Mouse (Mus musculus): ENCODE measurements around the gene Flii.

Flii gene

DNA sequence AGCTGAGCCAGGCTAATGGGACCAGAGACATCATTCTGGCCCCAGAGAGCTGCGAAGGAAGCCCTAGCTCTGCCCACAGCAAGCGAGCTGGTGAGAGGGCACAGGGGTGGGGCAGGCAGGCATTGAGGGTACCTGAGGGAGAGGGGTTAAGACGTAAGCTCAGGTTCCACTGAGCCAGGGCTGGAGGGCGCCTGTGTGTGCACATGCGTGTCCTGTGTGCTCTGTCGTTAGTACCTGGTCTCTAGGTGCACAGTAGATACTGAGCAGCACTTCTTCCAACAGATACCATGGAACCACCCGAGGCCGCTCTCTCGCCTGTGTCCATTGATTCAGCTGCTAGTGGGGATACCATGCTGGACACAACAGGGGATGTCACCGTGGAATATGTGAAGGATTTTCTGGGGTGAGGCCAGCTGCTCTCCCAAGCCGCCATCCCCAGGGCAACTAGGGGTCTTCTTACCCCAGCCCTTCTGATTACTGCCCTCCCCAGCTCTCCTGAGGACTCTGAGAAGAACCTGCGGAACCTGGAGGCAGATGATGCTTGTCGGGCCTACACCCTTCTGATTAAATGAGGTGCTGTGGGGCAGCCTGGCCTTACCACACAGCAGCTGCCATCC lies 14.3 kb downstream of the Flii start:
- DNase-seq, result no peak

DNA sequence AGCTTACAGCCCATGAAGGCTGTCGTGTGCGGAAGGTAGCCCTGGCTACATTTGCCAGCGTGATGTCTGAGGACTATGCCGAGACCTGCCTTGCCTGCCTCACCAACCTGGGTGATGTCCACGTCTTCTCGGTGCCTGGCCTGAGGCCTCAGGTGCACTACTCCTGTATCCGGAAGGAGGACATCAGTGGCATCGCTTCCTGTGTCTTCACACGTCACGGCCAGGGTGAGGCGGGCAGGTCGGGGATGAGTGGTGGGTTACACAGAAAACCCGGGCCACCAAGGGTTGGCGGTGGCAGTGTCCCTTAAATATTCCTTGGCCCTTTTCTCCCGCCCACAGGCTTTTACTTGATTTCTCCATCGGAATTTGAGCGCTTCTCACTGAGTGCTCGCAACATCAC lies 15.0 kb downstream of the Flii start:
- DNase-seq, result no peak

DNA sequence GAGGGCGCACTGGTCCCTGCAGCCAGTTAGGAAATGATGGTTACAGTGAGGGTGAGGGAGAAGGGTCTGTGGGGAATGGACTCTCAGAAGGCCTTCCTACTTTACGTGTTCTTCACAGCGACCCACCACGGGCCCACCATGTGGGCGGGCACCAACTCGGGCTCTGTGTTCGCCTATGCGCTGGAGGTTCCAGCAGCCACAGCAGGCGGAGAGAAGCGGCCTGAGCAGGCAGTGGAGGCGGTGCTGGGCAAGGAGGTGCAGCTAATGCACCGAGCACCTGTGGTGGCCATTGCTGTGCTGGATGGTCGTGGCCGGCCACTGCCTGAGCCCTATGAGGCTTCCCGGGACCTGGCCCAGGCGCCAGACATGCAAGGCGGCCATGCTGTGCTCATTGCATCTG lies 15.8 kb downstream of the Flii start:
- no peak for DNase-seq

DNA sequence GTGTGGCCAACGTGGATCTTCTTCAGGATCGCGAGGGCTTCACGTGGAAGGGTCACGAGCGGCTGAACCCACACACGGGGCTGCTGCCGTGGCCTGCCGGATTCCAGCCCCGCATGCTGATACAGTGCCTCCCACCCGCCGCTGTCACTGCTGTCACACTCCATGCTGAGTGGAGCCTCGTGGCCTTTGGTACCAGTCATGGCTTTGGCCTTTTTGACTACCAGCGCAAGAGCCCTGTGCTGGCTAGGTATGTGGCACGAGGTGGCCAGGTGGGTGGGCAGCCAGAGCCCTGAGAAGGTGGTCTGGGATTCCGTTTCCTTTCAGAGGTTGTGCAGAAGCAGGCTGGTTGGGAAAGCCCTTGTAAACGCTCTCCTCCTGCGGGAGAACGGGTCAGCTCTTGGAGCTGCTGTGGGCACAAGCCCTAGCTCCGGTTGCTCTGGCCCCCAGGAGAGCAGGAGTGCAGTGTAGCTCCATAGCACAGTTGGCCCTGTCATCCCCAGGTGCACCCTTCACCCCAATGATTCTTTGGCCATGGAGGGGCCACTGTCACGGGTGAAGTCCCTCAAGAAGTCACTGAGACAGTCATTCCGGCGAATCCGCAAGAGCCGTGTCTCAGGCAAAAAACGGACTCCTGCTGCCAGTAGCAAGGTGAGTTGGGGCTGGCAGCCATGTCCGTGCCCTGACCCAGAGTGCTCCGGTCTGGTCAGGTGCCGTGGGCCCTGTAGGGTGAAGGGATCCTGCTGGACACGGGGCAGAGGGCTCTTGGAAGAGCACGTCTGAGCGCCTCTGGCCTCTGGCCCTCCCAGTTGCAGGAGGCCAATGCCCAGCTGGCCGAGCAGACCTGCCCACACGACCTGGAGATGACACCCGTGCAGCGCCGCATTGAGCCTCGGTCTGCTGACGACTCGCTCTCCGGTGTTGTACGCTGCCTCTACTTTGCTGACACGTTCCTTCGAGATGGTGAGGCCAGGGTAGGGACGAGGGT lies 17.3 kb downstream of the Flii start:
- DNase-seq, result no peak

DNA sequence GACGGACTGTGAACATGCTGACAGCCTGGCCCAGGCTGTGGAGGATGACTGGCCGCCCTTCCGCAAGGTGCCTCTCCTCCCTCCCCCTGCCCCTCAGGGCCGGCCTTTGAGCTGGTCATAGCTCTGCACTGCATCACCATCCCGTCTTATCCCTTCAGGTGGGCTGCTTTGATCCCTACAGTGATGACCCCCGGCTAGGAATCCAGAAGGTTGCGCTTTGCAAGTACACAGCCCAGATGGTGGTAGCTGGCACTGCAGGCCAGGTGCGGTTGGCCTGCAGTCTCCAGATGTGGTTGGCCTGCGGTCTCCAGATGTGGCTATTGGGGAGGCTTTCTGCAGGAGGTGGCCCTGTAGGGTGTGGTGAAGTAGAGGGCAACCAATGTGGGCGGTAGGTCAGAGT lies 18.4 kb downstream of the Flii start:
- DNase-seq, result no peak

DNA sequence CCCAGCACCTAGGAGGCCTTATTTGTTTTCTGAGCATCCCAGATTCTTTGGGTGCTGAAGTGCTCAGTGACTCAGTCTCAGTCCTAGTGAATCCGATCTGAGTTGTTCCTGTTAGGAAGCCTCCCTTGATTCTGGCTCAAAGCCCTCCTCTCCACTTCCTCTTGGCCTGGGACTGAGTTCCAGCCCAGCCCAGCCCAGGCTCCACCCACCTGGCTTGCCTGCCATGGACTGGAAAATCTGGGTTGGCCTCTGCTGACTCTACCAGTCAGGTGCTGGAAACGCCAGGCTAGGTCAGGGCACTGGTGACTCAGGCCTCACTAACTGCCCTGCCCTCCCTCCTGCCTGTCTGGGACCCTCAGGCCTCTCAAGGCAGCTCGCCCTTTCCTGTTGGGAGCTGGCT lies 19.4 kb downstream of the Flii start:
- peak; percentile 90 for DNase-seq

DNA sequence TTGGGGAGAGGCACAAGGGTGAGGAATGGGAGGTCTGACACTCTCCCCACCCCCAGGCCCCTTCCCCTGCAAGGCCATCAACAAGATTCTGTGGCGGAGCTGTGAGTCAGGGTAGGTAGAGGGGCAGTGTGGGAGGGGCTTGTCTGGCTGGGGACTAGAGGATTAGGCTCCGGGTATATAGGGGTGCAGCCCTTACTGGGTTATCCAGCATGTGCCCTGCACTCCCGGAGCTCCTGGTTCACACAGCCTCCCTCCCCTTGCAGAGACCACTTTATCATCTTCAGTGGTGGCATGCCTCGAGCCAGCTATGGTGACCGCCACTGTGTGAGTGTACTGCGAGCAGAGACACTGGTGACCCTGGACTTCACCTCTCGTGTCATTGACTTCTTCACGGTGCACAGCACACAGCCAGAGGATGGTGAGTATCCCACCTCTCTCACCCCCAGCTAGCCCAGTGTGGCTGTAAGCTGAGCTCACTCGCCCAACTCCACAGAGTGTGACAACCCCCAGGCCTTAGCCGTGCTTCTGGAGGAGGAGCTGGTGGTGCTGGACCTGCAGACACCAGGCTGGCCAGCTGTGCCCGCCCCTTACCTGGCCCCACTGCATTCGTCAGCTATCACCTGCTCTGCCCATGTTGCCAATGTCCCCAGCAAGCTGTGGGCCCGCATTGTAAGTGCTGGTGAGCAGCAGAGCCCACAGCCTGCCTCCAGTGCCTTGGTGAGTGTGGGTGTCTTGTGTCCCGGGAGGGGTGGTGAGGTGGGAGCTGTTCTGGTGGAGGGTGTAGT lies 20.2 kb downstream of the Flii start:
- no peak for DNase-seq

DNA sequence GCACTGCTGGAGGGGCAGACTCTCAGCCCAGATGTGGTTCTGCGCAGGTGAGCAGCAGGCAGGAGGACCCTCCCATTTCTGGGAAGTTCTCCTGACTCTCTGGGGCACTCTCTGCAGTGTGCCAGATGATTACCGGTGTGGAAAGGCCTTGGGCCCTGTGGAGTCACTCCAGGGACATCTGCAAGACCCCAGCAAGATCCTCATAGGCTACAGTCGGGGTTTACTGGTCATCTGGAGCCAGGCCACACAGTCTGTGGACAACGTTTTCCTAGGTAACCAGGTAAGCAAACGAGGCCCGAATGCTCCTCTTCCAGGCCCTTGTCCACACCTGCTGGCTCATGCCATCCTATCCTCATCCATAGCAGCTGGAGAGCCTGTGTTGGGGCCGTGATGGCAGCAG lies 21.0 kb downstream of the Flii start:
- DNase-seq, result no peak

DNA sequence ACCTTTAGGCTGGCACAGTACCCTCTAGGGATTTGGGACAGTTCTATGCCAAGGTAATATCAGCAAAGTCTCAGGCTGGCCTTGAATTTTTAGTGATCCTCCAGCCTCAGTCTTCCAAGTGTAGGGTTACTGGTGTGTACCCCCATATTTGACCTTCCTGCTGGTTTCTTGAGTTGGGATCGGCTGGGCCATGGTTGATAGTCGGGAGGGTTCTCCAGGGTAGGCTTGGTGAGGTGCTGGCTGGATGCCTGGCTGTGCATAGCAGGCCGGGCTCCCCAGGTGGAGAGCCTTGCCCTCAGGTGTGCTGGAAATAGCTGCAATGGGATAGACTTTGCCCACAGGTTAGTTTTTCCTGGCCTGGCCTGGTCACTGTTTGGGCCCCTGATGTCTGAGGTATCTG lies 21.8 kb downstream of the Flii start:
- no peak for DNase-seq

DNA sequence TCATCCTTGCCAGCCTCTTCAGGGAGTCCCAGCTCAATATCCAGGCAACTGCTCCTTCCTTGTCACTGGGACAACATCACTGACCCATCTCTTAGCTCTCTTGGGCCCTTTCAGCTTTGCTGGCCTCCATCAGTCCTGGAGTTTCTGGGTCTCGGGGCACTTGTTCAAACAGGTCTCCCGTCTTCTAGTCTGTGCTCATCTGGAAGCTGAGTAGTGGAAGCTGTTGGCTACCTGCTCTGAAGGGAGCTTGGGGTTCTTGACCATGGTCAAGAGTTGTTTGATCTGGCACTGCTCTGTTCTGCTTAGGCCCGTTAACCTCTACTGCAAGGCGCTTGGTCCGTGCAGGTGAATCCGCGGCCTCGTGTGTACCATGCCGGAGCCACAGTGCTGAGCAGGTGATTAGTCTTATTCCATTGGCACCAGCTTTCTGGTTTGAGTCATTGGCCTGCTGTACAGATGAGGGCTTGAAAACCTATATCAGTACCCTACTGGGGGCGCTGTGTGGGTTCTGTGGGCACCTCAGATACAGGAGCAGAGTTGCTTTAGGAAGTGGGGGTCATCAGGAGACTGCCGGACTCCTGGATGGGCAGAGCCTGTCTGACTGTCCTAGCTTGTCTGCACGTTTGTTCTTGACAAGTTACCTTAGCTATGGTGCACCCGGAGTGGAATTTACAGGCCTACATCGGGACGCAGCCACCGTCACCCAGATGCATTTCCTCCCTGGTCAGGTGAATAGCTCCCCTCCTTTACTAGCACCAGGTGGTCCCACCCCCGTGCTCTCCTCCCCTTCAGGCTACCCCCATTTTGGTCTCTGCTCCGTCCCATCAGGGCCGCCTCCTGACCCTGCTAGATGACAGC lies 22.8 kb downstream of the Flii start:
- DNase-seq, result no peak

DNA sequence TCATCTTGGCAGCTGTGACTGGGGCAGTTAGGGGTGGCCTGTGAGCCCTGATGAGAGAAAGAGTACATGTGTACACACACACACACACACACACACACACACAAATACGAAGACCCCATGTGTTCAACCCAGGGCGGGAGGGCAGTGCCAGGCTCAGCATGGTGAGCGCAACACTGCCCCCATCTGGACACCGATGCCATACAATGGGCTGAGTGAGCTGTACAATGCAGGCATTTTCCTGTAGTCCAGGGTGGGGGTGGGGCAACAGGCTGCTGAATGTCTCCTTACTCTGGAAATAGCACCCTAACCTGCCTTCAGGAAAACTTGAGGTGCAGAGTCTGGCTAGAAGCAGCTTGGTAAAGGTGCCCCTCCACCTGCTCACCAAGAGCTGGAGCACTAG lies 23.9 kb downstream of the Flii start:
- DNase-seq, result peak; percentile 66

DNA sequence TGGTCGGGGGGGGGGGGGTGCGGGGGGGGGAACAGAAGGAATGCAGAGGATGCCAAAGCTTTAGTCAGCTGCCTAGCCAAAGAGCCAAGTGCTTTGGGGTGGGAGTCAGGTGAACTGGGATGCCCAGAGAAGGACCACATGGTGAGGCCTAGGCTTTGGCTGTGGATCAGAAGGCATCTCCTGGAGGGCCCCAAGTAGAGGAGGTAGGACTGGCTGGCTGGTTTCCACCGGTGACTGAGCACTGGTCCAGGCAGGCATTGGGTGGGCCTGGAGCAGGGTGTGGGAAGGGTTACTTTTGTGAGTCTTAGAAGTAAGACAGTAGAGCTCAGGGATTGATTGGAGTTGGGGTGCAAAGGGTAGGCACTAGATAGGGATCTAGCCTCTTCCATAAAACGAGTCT lies 25.5 kb downstream of the Flii start:
- DNase-seq, result no peak

DNA sequence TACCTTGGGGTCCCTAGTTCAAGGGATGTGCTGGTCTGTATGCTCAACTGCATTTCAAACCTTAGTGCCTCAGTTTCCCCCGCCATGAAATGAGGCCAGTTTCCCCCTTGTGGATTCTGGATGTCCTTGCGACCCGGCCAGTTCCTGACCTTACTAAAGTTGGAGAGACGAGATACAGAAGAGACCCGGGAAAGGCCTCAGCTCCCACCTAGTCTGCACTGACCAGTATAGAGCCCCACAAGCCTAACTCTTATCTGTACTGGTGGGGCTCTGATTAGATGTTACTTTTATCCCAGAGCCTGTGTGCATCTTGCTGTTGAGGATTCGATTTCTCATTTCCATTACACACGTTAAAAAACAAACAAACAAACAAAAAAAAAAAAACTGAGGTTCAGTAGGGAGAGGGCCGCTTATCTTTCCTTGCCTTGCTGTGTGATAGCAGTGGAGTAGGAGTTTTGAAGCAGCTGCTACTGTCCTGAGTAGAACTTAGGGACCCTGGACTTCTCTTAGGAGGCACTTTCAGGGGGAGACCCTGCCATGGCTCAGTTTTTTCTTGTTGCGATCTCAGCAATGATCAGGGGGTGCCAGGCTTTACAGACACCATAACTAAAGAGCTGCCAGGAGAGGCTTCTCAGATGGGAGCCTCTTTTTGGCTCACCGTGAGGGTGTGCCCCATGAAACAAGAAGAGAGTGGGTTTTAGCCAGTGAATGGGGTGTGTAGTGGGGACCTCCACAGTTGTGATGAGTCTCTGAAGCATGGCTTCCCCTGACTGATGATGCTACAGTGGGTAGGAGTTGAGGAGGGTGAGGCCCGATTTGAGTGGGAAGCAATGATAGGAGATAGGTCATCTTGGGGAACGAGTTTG lies 26.5 kb downstream of the Flii start:
- DNase-seq, result no peak

DNA sequence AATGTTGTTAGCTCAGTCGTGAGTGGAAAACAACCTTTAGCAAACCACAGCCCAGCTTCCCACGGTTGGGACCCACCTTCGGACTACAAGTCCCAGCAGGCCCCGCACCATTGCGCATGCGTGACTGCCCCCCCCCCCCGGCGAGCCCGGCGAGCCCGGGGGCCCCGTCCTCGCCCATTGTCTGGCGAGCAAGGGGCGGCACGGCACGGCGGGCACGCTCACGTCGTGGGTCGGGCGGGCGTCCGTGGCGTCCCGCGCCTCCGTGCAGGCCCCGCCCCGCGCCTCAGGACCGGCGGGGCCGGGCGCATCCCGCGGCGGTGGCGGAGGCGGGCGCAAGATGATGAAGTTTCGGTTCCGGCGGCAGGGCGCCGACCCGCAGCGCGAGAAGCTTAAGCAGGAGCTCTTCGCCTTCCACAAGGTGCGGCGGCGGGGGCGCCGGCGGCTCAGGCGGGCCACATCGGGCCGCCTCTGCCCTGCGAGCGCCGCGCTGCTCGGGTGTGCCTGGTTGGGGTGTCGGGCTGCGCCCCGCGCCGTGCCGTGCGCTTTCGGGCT lies 27.5 kb downstream of the Flii start, which contains the start of gene Llgl1:
Gene Llgl1, plus strand, starts transcription at position 200 of the 552 bp plus-strand sequence.
- peak; percentile 84 for DNase-seq

DNA sequence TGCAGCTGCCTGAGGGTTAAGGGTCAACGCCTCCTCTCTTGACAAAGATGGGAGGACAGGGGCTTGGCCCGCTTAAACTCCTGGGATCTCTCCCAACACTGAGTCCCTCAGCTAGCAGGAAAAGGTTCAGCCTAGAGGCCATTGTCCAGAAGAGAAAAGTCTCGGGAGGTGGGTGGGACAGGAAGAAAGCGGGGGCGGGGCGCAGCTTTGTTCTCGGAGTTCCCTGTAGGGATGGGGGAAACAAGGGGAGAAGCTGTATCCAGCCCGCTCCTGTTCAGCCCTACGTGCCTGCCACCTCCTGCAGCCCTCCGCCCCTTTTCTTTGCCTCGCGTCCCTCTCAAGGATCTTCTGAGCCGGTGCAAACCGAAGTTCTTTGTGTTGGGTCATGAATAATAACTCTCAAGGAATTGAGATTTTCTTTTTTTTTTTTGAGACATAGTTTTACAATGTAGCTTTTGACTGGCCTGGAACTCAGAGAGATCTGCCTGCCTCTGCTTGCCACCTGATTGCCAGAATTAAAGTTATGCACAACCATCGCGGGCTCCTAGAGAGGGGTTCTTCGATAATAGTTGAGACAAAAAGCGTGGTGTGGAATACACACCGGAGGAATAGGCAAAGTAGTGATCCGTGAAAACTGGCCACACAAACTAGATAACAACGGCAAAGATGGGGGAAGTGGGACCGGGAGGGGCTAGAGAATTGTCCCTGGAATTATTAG lies 28.1 kb downstream of the Flii start:
- DNase-seq, result peak; percentile 74

DNA sequence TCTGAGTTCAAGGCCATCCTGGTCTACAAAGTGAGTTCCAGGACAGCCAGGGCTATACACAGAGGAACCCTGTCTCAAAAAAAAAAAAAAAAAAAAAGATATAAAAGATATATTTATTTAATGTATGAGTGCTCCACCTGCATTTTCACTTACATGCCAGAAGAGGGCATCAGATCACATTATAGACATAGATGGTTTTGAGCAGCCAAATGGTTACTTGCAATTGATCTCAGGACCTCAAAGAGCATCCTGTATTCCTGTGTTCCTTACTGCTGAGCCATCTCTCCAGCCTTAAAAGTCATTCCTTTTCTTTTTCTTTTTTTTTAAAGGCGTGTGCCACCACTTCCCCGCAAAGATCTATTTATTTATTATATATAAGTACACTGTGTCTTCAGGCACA lies 29.5 kb downstream of the Flii start:
- DNase-seq, result no peak

DNA sequence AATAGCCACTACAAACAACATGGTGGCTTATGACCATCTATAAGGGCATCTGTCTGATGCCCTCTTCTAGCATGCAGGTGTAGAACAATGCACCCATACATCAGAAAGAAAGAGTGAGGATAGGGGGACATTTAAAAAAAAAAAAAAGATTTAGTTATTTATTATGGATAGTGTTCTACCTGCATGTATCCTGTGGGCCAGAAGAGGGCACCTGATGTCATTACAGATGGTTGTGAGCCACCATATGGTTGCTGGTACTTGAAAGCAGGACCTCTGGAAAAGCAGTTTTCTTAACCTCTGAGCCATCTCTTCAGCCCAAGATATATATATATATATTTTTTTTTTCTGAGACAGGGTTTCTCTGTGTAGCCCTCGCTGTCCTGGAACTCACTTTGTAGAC lies 30.9 kb downstream of the Flii start:
- no peak for DNase-seq
